Mouse (Mus musculus): ENCODE data around the gene Glrp1. TPM values are rescaled to one million over a fixed set of nuclear protein-coding genes. Genes with fewer than 3 reads are reported as not detected.

Gene Glrp1
- polyA plus RNA-seq, 1 experiment: 0.07 TPM

DNA sequence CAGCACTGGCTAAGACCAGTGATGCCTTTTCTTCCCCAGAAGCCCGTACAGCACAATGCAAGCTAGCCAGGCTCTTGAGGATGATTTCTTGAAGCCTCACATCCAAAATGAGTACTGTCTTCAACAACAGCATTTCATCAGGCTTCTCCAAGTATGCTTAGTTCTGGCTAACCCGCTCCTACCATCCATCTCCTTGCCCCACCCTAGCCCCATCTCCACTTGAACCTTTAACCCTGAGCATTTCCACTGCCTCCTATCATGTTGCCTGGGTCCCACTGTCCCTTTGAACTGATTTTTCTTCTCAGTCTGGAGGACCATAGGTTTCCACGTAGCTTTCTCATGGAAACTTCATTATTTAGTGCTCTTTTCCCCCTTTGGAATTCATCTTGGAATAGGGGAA lies 17.5 kb downstream of the Glrp1 start:
- DNase-seq: no peak
- no peak overlapping the region for H3K4me3 ChIP-seq (replicated peaks; ENCODE audit: insufficient read depth, low read depth, low read length)
- H3K4me1 ChIP-seq (ENCODE audit: control insufficient read depth, insufficient read depth, low read length): no peaks in the 10 kb centered on the region
- no peak for TF ChIP-seq POLR2A (IDR thresholded peaks at IDR 0.05; ENCODE audit: borderline replicate concordance, insufficient read depth, low read length)
- no peak for TF ChIP-seq CTCF (IDR thresholded peaks at IDR 0.05; ENCODE audit: borderline replicate concordance, insufficient read depth, low read depth, low read length)
- WGBS: 92% methylated on average over 3 of the region's 3 CpGs
- H3K27me3 ChIP-seq (ENCODE audit: control insufficient read depth, insufficient read depth, low read length): no peaks in the 10 kb centered on the region; the same call in 1 of the 2 replicates
- no peak overlapping the region for H3K27ac ChIP-seq (ENCODE audit: insufficient read depth, low read length)

- no peak for DNase-seq
- Histone ChIP-seq H3K27ac (ENCODE audit: insufficient read depth, low read length) (no peak overlapping the region), H3K27me3 (ENCODE audit: control insufficient read depth, insufficient read depth, low read length) (no peaks in the 10 kb centered on the region; the same call in 1 of the 2 replicates), H3K4me1 (ENCODE audit: control insufficient read depth, insufficient read depth, low read length) (no peaks in the 10 kb centered on the region), H3K4me3 (replicated peaks; ENCODE audit: insufficient read depth, low read depth, low read length) (no peak overlapping the region)
- 71% methylated on average over 17 of the region's 17 CpGs for WGBS
- TF ChIP-seq POLR2A (IDR thresholded peaks at IDR 0.05; ENCODE audit: borderline replicate concordance, insufficient read depth, low read length) (no peak), CTCF (IDR thresholded peaks at IDR 0.05; ENCODE audit: borderline replicate concordance, insufficient read depth, low read depth, low read length) (no peak)
These were observed 18.1 kb downstream of the Glrp1 start for GRCm38 (mm10) chr1:88491617-88492378.

GRCm38 (mm10) chr1:88490164-88490563 lies 19.7 kb downstream of the Glrp1 start:
- no peak overlapping the region for H3K27ac ChIP-seq (ENCODE audit: insufficient read depth, low read length)
- WGBS: 90% methylated on average over 10 of the region's 10 CpGs
- no peak for DNase-seq
- no peak overlapping the region for H3K4me3 ChIP-seq (replicated peaks; ENCODE audit: insufficient read depth, low read depth, low read length)
- no peaks in the 10 kb centered on the region for H3K4me1 ChIP-seq (ENCODE audit: control insufficient read depth, insufficient read depth, low read length)
- TF ChIP-seq CTCF (IDR thresholded peaks at IDR 0.05; ENCODE audit: borderline replicate concordance, insufficient read depth, low read depth, low read length) (no peak), POLR2A (IDR thresholded peaks at IDR 0.05; ENCODE audit: borderline replicate concordance, insufficient read depth, low read length) (no peak)
- H3K27me3 ChIP-seq (ENCODE audit: control insufficient read depth, insufficient read depth, low read length): no peaks in the 10 kb centered on the region; the same call in 1 of the 2 replicates

DNA sequence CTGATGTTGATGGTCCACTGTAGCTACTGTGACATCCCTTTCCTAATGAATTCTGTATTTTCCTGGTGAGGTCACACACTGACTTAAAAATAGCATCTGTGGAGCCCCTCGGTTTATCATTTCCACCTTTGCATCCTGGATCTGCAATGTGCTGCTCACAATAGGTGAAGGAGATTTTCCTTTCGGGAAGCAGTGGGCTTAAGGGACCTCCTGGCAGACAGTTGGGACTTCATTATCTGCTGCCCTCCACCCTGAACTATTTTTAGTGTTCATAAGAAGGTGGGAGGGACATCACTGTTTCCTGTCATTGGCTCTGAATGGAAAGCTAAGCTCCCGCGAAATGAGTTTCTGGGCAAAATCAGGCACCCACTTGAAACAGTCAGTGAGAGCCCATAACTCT lies 20.9 kb downstream of the Glrp1 start:
- WGBS: 36% methylated on average over 4 of the region's 4 CpGs
- no peak overlapping the region for H3K27ac ChIP-seq (ENCODE audit: insufficient read depth, low read length)
- H3K27me3 ChIP-seq (ENCODE audit: control insufficient read depth, insufficient read depth, low read length): no peaks in the 10 kb centered on the region; the same call in 1 of the 2 replicates
- DNase-seq: no peak
- H3K4me3 ChIP-seq (replicated peaks; ENCODE audit: insufficient read depth, low read depth, low read length): no peak overlapping the region
- TF ChIP-seq CTCF (IDR thresholded peaks at IDR 0.05; ENCODE audit: borderline replicate concordance, insufficient read depth, low read depth, low read length) (no peak), POLR2A (IDR thresholded peaks at IDR 0.05; ENCODE audit: borderline replicate concordance, insufficient read depth, low read length) (no peak)
- no peaks in the 10 kb centered on the region for H3K4me1 ChIP-seq (ENCODE audit: control insufficient read depth, insufficient read depth, low read length)

- TF ChIP-seq POLR2A (IDR thresholded peaks at IDR 0.05; ENCODE audit: borderline replicate concordance, insufficient read depth, low read length): no peak
- no peak for TF ChIP-seq CTCF (IDR thresholded peaks at IDR 0.05; ENCODE audit: borderline replicate concordance, insufficient read depth, low read depth, low read length)
- Histone ChIP-seq H3K27me3 (ENCODE audit: control insufficient read depth, insufficient read depth, low read length) (no peaks in the 10 kb centered on the region; the same call in 1 of the 2 replicates), H3K27ac (ENCODE audit: insufficient read depth, low read length) (no peak overlapping the region), H3K4me3 (replicated peaks; ENCODE audit: insufficient read depth, low read depth, low read length) (no peak overlapping the region), H3K4me1 (ENCODE audit: control insufficient read depth, insufficient read depth, low read length) (no peaks in the 10 kb centered on the region)
- DNase-seq: no peak
- WGBS: 88% methylated on average over 4 of the region's 4 CpGs
These were observed 23.5 kb downstream of the Glrp1 start for GRCm38 (mm10) chr1:88486336-88486735.

- no peaks in the 10 kb centered on the region for H3K4me1 ChIP-seq (ENCODE audit: control insufficient read depth, insufficient read depth, low read length)
- no peak for TF ChIP-seq CTCF (IDR thresholded peaks at IDR 0.05; ENCODE audit: borderline replicate concordance, insufficient read depth, low read depth, low read length)
- no peak for DNase-seq
- WGBS: 71% methylated on average over 4 of the region's 4 CpGs
- no peak overlapping the region for H3K27ac ChIP-seq (ENCODE audit: insufficient read depth, low read length)
- H3K4me3 ChIP-seq (replicated peaks; ENCODE audit: insufficient read depth, low read depth, low read length): no peak overlapping the region
- H3K27me3 ChIP-seq (ENCODE audit: control insufficient read depth, insufficient read depth, low read length): no peaks in the 10 kb centered on the region
These were observed 25.8 kb downstream of the Glrp1 start for GRCm38 (mm10) chr1:88484059-88484458.

- WGBS: 78% methylated on average over 17 of the region's 17 CpGs
- no peak for DNase-seq
- Histone ChIP-seq H3K27ac (ENCODE audit: insufficient read depth, low read length) (no peak overlapping the region), H3K4me1 (ENCODE audit: control insufficient read depth, insufficient read depth, low read length) (no peaks in the 10 kb centered on the region), H3K27me3 (ENCODE audit: control insufficient read depth, insufficient read depth, low read length) (no peaks in the 10 kb centered on the region), H3K4me3 (replicated peaks; ENCODE audit: insufficient read depth, low read depth, low read length) (no peak overlapping the region)
- TF ChIP-seq CTCF (IDR thresholded peaks at IDR 0.05; ENCODE audit: borderline replicate concordance, insufficient read depth, low read depth, low read length) (no peak), POLR2A (IDR thresholded peaks at IDR 0.05; ENCODE audit: borderline replicate concordance, insufficient read depth, low read length) (no peak)
These were observed 27.4 kb downstream of the Glrp1 start for GRCm38 (mm10) chr1:88482142-88483099.

Data from cerebellum, adult 2 months (tissue).